31 mouse cellular contexts compared by ENCODE assay signal in the genomic region with DNA sequence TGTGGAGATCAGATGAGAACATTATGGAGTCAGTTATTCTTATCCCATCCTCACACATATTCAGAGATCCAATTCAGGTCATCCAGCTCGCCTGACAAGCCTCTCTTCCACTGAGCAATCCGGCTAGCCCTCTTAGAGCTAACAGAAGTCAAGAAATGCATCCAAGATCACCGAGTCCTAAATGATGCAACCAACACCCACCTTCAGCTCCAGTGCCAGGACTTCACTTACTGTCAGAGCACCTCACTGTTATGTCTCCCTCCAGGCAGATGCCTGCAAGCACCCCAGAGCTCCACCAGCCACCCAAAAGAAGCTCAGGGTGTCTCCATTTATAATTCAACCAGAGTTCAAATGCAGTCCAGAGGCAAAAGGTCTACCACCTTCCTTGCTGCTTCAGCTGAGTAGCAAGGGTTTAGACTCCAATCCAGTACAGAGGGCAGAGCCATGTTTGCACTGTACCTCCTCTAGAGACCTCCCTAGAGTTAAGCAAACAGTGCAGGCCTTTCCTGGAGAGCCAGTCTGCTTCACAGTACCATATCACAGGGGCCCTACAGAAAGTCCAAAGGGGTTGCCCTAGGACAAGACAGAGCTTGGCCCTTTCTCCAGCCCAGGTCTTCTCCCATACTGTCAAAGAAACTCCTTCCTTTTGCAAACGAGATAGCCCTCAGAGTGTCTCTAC.
A peak's percentile ranks its signal among the peaks of the same experiment; 100 is the strongest.
DNase-seq lines count a peak whose midpoint lies in the region; ATAC-seq and TF ChIP-seq lines count a peak whose summit lies in the region.
"Had no signal": no experiment of that assay in that cellular context is flagged by ENCODE, and none has a peak within 500 bp of the region (broad histone marks: within the 10 kb centered on the region; RNA-seq: fewer than 3 reads in every experiment).

No protein-coding gene starts in this region.

- H3K4me2 ChIP-seq in liver, embryonic 16.5 days (ENCODE audit: low read depth, low read length), result no peak overlapping the region
- H3K4me2 ChIP-seq in liver, postnatal 0 days (ENCODE audit: low read depth, low read length), result no peak overlapping the region
- H3K4me2 ChIP-seq: embryonic facial prominence, embryonic 12.5 days; forebrain, embryonic 15.5 days; heart, embryonic 12.5 days; hindbrain, embryonic 15.5 days; limb, embryonic 15.5 days; midbrain, embryonic 12.5 days; neural tube, embryonic 12.5 days had no signal

- no peak for TF ChIP-seq POLR2A in thymus, adult 2 months (IDR thresholded peaks at IDR 0.05; ENCODE audit: control insufficient read depth, extremely low read depth, insufficient read depth, low read length, poor library complexity)

- H3K4me3 ChIP-seq in heart, embryonic 10.5 days, result no peak overlapping the region
- no peak overlapping the region for H3K4me3 ChIP-seq in liver, embryonic 16.5 days (ENCODE audit: low read depth, low read length)
- H3K4me3 ChIP-seq in liver, postnatal 0 days (ENCODE audit: low read depth, low read length), result no peak overlapping the region
- H3K4me3 ChIP-seq in thymus, adult 2 months (ENCODE audit: control insufficient read depth, insufficient read depth, low read length), result no peak overlapping the region
- H3K4me3 ChIP-seq: embryonic facial prominence, embryonic 12.5 days; forebrain, embryonic 15.5 days; heart, embryonic 12.5 days; hindbrain, embryonic 10.5 days; hindbrain, embryonic 15.5 days; limb, embryonic 10.5 days; limb, embryonic 15.5 days; midbrain, embryonic 12.5 days; myocyte; neural tube, embryonic 12.5 days had no signal

- 73% methylated on average over 4 of the region's 4 CpGs for WGBS in heart, embryonic 10.5 days
- 37% methylated on average over 4 of the region's 4 CpGs for WGBS in liver, embryonic 16.5 days (ENCODE audit: insufficient replicate concordance)
- whole genome bisulfite sequencing in liver, postnatal 0 days (ENCODE audit: insufficient replicate concordance), result 50% methylated on average over 4 of the region's 4 CpGs
- WGBS in thymus, adult 2 months, result 78% methylated on average over 4 of the region's 4 CpGs

- TF ChIP-seq CTCF in liver, postnatal 0 days (IDR thresholded peaks at IDR 0.05; ENCODE audit: low read depth), result no peak
- no peak for TF ChIP-seq CTCF in thymus, adult 2 months (IDR thresholded peaks at IDR 0.05; ENCODE audit: borderline replicate concordance, control insufficient read depth, extremely low read depth, insufficient read depth, low read length, poor library complexity)

- no peak overlapping the region for H3K9ac ChIP-seq in liver, embryonic 16.5 days (ENCODE audit: low read depth, low read length)
- H3K9ac ChIP-seq in liver, postnatal 0 days (replicated peaks), result no peak overlapping the region
- H3K9ac ChIP-seq: embryonic facial prominence, embryonic 12.5 days; forebrain, embryonic 15.5 days; heart, embryonic 12.5 days; hindbrain, embryonic 15.5 days; limb, embryonic 15.5 days; midbrain, embryonic 12.5 days; neural tube, embryonic 12.5 days had no signal

- no peak for DNase-seq in heart, embryonic 10.5 days (ENCODE audit: low spot score)
- DNase-seq in heart, adult 18-20 months, result no peak
- DNase-seq in liver, postnatal 0 days, result no peak
- DNase-seq in thymus, adult 2 months, result no peak
- no peak for DNase-seq in thymus, postnatal 4 days
- DNase-seq in yolk sac, embryonic 10.5 days (ENCODE audit: low spot score), result peak; percentile 42
- no peak for DNase-seq in B cell, adult 2 months
- DNase-seq: adrenal gland, postnatal 14 days; cerebellum, adult 11 months; cerebellum, adult 9-10 months; embryo, embryonic 11 days; heart, postnatal 14 days; kidney, adult 9 months; kidney, postnatal 14 days; layer of hippocampus, adult 9-11 months; lung, postnatal 36 days; right cerebral cortex, adult 18-20 months; spleen, adult 18-20 months; thymus, postnatal 14 days had no signal

- no peaks in the 10 kb centered on the region for H3K36me3 ChIP-seq in heart, embryonic 10.5 days
- H3K36me3 ChIP-seq in liver, embryonic 16.5 days (ENCODE audit: control insufficient read depth, insufficient read depth), result no peaks in the 10 kb centered on the region
- H3K36me3 ChIP-seq in liver, postnatal 0 days (replicated peaks; ENCODE audit: insufficient read depth, low read length), result no peaks in the 10 kb centered on the region
- no peaks in the 10 kb centered on the region for H3K36me3 ChIP-seq in thymus, adult 2 months (ENCODE audit: control insufficient read depth, insufficient read depth, low read length)
- H3K36me3 ChIP-seq: embryonic facial prominence, embryonic 12.5 days; forebrain, embryonic 15.5 days; heart, embryonic 12.5 days; hindbrain, embryonic 10.5 days; hindbrain, embryonic 15.5 days; limb, embryonic 10.5 days; limb, embryonic 15.5 days; midbrain, embryonic 12.5 days; neural tube, embryonic 12.5 days had no signal

- H3K27me3 ChIP-seq in heart, embryonic 10.5 days (ENCODE audit: insufficient read depth, poor library complexity, severe bottlenecking), result no peaks in the 10 kb centered on the region
- H3K27me3 ChIP-seq in liver, embryonic 16.5 days (ENCODE audit: control insufficient read depth, insufficient read depth, low read depth, low read length), result no peaks in the 10 kb centered on the region
- no peaks in the 10 kb centered on the region for H3K27me3 ChIP-seq in liver, postnatal 0 days (ENCODE audit: insufficient read depth, low read length)
- H3K27me3 ChIP-seq in thymus, adult 2 months (ENCODE audit: control insufficient read depth, insufficient read depth, low read length), result no peaks in the 10 kb centered on the region
- H3K27me3 ChIP-seq: embryonic facial prominence, embryonic 12.5 days; forebrain, embryonic 15.5 days; heart, embryonic 12.5 days; hindbrain, embryonic 15.5 days; limb, embryonic 15.5 days; midbrain, embryonic 12.5 days; neural tube, embryonic 12.5 days had no signal

- peak overlapping the region; percentile 32; the same call in 1 of the 2 replicates for H3K27ac ChIP-seq in heart, embryonic 10.5 days
- no peak overlapping the region for H3K27ac ChIP-seq in liver, embryonic 16.5 days (ENCODE audit: low read length)
- no peak overlapping the region for H3K27ac ChIP-seq in liver, postnatal 0 days (ENCODE audit: low read depth)
- H3K27ac ChIP-seq in thymus, adult 2 months (ENCODE audit: control insufficient read depth, insufficient read depth, low read length), result peak overlapping the region; percentile 23; the same call in 1 of the 2 replicates
- H3K27ac ChIP-seq: embryonic facial prominence, embryonic 12.5 days; forebrain, embryonic 15.5 days; hindbrain, embryonic 10.5 days; hindbrain, embryonic 15.5 days; limb, embryonic 10.5 days; limb, embryonic 15.5 days; midbrain, embryonic 12.5 days; neural tube, embryonic 12.5 days had no signal

- H3K4me1 ChIP-seq in heart, embryonic 10.5 days, result peaks cover 58% of the 10 kb centered on the region
- H3K4me1 ChIP-seq in liver, embryonic 16.5 days (ENCODE audit: control insufficient read depth, low read depth, low read length), result peaks cover 4% of the 10 kb centered on the region
- H3K4me1 ChIP-seq in liver, postnatal 0 days (ENCODE audit: insufficient read depth), result peaks cover 19% of the 10 kb centered on the region
- no peaks in the 10 kb centered on the region for H3K4me1 ChIP-seq in thymus, adult 2 months (replicated peaks; ENCODE audit: control insufficient read depth, insufficient read depth, low read length)
- H3K4me1 ChIP-seq: embryonic facial prominence, embryonic 12.5 days; forebrain, embryonic 15.5 days; hindbrain, embryonic 10.5 days; hindbrain, embryonic 15.5 days; limb, embryonic 10.5 days; limb, embryonic 15.5 days; midbrain, embryonic 12.5 days; neural tube, embryonic 12.5 days had no signal

- H3K9me3 ChIP-seq in heart, embryonic 10.5 days, result no peaks in the 10 kb centered on the region
- no peaks in the 10 kb centered on the region for H3K9me3 ChIP-seq in liver, embryonic 16.5 days (replicated peaks; ENCODE audit: control insufficient read depth, low read length)
- H3K9me3 ChIP-seq in liver, postnatal 0 days (ENCODE audit: low read length), result no peaks in the 10 kb centered on the region
- H3K9me3 ChIP-seq: embryonic facial prominence, embryonic 12.5 days; forebrain, embryonic 15.5 days; heart, embryonic 12.5 days; hindbrain, embryonic 10.5 days; hindbrain, embryonic 15.5 days; limb, embryonic 10.5 days; limb, embryonic 15.5 days; midbrain, embryonic 12.5 days; neural tube, embryonic 12.5 days had no signal

- ATAC-seq in liver, embryonic 16.5 days (ENCODE audit: low read depth), result 0 out of 2 replicates have a peak, but pooled peaks have one; percentile 56
- no peak for ATAC-seq in liver, postnatal 0 days
- ATAC-seq: CD4-positive, CD25-positive, alpha-beta regulatory T cell, adult 4 months; forebrain, embryonic 15.5 days had no signal

- TF ChIP-seq EP300 in liver, postnatal 0 days (IDR thresholded peaks at IDR 0.05; ENCODE audit: low read depth), result no peak

Comparison
In these comparisons a context has a peak if more than half of its experiments do, and no peak if none do; other contexts are left out.
1. H3K27ac ChIP-seq: peak in heart, embryonic 10.5 days (single experiment) and thymus, adult 2 months (single experiment); none in liver, embryonic 16.5 days (single experiment) and liver, postnatal 0 days (single experiment).